Mouse (Mus musculus): ENCODE measurements around the gene Lemd2.
"Not testable (repeated sequence)": the region's sequence is repeated elsewhere in the genome, so short reads cannot be mapped to it uniquely, and the experiment has no call there.

Lemd2 gene

GRCm38 (mm10) chr17:27204075-27204909 is at the start of gene Lemd2:
TSS of gene Lemd2 (minus strand) at chr17:27204469.
- DNase-seq, result peak; percentile 96 to 97

GRCm38 (mm10) chr17:27251150-27251549 is 46.9 kb upstream of the Lemd2 start:
- no peak for DNase-seq

- DNase-seq, result no peak
These were observed 46.2 kb upstream of the Lemd2 start for GRCm38 (mm10) chr17:27250461-27250860.

- DNase-seq, result no peak
These were observed 44.8 kb upstream of the Lemd2 start for GRCm38 (mm10) chr17:27249073-27249472.

GRCm38 (mm10) chr17:27247680-27248386 is 43.6 kb upstream of the Lemd2 start:
- DNase-seq, result no peak

GRCm38 (mm10) chr17:27245851-27246381 is 41.6 kb upstream of the Lemd2 start:
- no peak for DNase-seq

- DNase-seq, result no peak
These were observed 40.6 kb upstream of the Lemd2 start for GRCm38 (mm10) chr17:27244912-27245311.

GRCm38 (mm10) chr17:27242194-27243189 is 38.2 kb upstream of the Lemd2 start:
- DNase-seq, result peak; percentile 32 to 47

GRCm38 (mm10) chr17:27240556-27241457 is 36.5 kb upstream of the Lemd2 start:
- DNase-seq, result no peak

GRCm38 (mm10) chr17:27239941-27240340 is 35.7 kb upstream of the Lemd2 start:
- DNase-seq, result no peak

- peak; percentile 30 to 43 for DNase-seq
These were observed 34.4 kb upstream of the Lemd2 start for GRCm38 (mm10) chr17:27238637-27239036.

GRCm38 (mm10) chr17:27237731-27238130 is 33.5 kb upstream of the Lemd2 start:
- DNase-seq, result no peak

GRCm38 (mm10) chr17:27233298-27233697 is 29.0 kb upstream of the Lemd2 start:
- DNase-seq, result no peak

GRCm38 (mm10) chr17:27232176-27232575 is 27.9 kb upstream of the Lemd2 start:
- DNase-seq, result no peak

- DNase-seq, result not testable (repeated sequence)
These were observed 27.3 kb upstream of the Lemd2 start for GRCm38 (mm10) chr17:27231586-27231985.

- no peak for DNase-seq
These were observed 26.9 kb upstream of the Lemd2 start for GRCm38 (mm10) chr17:27231146-27231503.

- DNase-seq, result no peak
These were observed 26.3 kb upstream of the Lemd2 start for GRCm38 (mm10) chr17:27230455-27231145.

- no peak for DNase-seq
These were observed 25.6 kb upstream of the Lemd2 start for GRCm38 (mm10) chr17:27229710-27230454.

GRCm38 (mm10) chr17:27228216-27228915 is 24.1 kb upstream of the Lemd2 start:
- peak; percentile 69 to 70 for DNase-seq

Data from B cell, adult 2 months (primary cell).